Mouse (Mus musculus) thymus, adult 2 months (tissue): ENCODE results near the gene Zfp207. TPM values are rescaled to one million over a fixed set of nuclear protein-coding genes. Genes with fewer than 3 reads are reported as not detected.
"Not testable (repeated sequence)": the region's sequence is repeated elsewhere in the genome, so short reads cannot be mapped to it uniquely, and the experiment has no call there.

Experiments used
- DNase-seq: peaks from one replicate; pipeline ENCODE4 v3.0.0; 2021
- H3K27ac ChIP-seq: fragments of 200-500 bp; 2 replicates; pipeline ENCODE4 v1.5.1; 2012; ENCODE audit warnings: low read length, control low read depth; ENCODE audit not compliant: control insufficient read depth, insufficient read depth
- H3K27me3 ChIP-seq: fragments of 200-500 bp; 2 replicates; pipeline ENCODE4 v1.6.1; 2012; ENCODE audit warnings: mild to moderate bottlenecking, low read length, moderate library complexity, mixed read lengths; ENCODE audit not compliant: control insufficient read depth, insufficient read depth
- H3K36me3 ChIP-seq: fragments of 200-500 bp; 2 replicates; pipeline ENCODE4 v1.6.1; 2012; ENCODE audit warnings: mild to moderate bottlenecking, low read length, moderate library complexity; ENCODE audit not compliant: control insufficient read depth, insufficient read depth
- H3K4me1 ChIP-seq: fragments of 200-500 bp; replicated peaks from 2 replicates; pipeline ENCODE4 v1.6.1; 2012; ENCODE audit warnings: low read length; ENCODE audit not compliant: control insufficient read depth, insufficient read depth
- H3K4me3 ChIP-seq: fragments of 200-500 bp; 2 replicates; pipeline ENCODE4 v1.5.1; 2012; ENCODE audit warnings: mild to moderate bottlenecking, low read length, control low read depth, moderate library complexity; ENCODE audit not compliant: control insufficient read depth, insufficient read depth
- CTCF ChIP-seq: fragments of 200-500 bp; IDR thresholded peaks from 2 replicates; pipeline ENCODE4 v1.5.1; 2012; ENCODE audit warnings: mild to moderate bottlenecking, control low read depth, low read length, moderate library complexity, borderline replicate concordance; ENCODE audit not compliant: control insufficient read depth, poor library complexity, insufficient read depth; ENCODE audit errors: extremely low read depth
- POLR2A ChIP-seq: fragments of 200-500 bp; IDR thresholded peaks from 2 replicates; pipeline ENCODE4 v1.6.1; 2012; ENCODE audit warnings: mild to moderate bottlenecking, low read length, control low read depth, moderate library complexity; ENCODE audit not compliant: control insufficient read depth, poor library complexity, insufficient read depth; ENCODE audit errors: extremely low read depth
- WGBS: fragments of 180-500 bp; shearing (Covaris S2); methylation state at CpG from one replicate; pipeline ENCODE4 v1.1.7; 2018; 5-methylcytosine and 5-hydroxymethylcytosine counted together
- polyA plus RNA-seq: library from polyadenylated mRNA; depleted of rRNA; stranded (reverse); fragments of >200 nt; gene quantifications from 2 replicates; pipeline ENCODE4 v1.2.3, GENCODE M21; 2012

The Zfp207 gene
- polyA plus RNA-seq, 1 experiment, result 267 TPM

- H3K27ac ChIP-seq, result no peak overlapping the region
- DNase-seq, result no peak
- TF ChIP-seq CTCF, result no peak
- TF ChIP-seq POLR2A, result no peak
- H3K4me3 ChIP-seq, result no peak overlapping the region
- H3K27me3 ChIP-seq, result no peaks in the 10 kb centered on the region
- WGBS, result 100% methylated on average over 1 of the region's 1 CpGs
- H3K4me1 ChIP-seq, result no peaks in the 10 kb centered on the region
- H3K36me3 ChIP-seq, result peaks cover 18% of the 10 kb centered on the region
These were observed 14.1 kb upstream of the Zfp207 start for GRCm38 (mm10) chr11:80368949-80369348.

GRCm38 (mm10) chr11:80376651-80377050, 6.4 kb upstream of the Zfp207 start:
- no peak overlapping the region for H3K27ac ChIP-seq
- peak; percentile 29 for DNase-seq

GRCm38 (mm10) chr11:80377712-80378451, 5.2 kb upstream of the Zfp207 start, which contains the start of gene 5730455P16Rik:
Gene 5730455P16Rik (minus strand): TSS chr11:80378034.
- H3K4me3 ChIP-seq, result peak within 1 kb of the TSS; percentile 96
- no peak; the same call in 1 of the 2 replicates for TF ChIP-seq POLR2A
- no peak for TF ChIP-seq CTCF
- no peak within 1 kb of the TSS for H3K27ac ChIP-seq
- under 1% methylated on average over 42 of the region's 43 CpGs for WGBS
- DNase-seq, result peak; percentile 73
- H3K36me3 ChIP-seq, result peaks cover 8% of the 10 kb centered on the region; the same call in 1 of the 2 replicates
- H3K4me1 ChIP-seq, result no peaks in the 10 kb centered on the region
- H3K27me3 ChIP-seq, result no peaks in the 10 kb centered on the region

More at GRCm38 (mm10) chr11:80376651-80377050, 6.4 kb upstream of the Zfp207 start:
- Histone ChIP-seq H3K27me3 (no peaks in the 10 kb centered on the region), H3K4me1 (no peaks in the 10 kb centered on the region), H3K36me3 (peaks cover 8% of the 10 kb centered on the region; the same call in 1 of the 2 replicates), H3K4me3 (no peak overlapping the region)
- TF ChIP-seq POLR2A (no peak), CTCF (no peak)
- 59% methylated on average over 4 of the region's 4 CpGs for whole genome bisulfite sequencing

GRCm38 (mm10) chr11:80378452-80379068, 4.5 kb upstream of the Zfp207 start:
- DNase-seq, H3K4me3 ChIP-seq, H3K4me1 ChIP-seq, H3K27me3 ChIP-seq, H3K36me3 ChIP-seq, H3K27ac ChIP-seq: not testable (repeated sequence)
- 64% methylated on average over 2 of the region's 2 CpGs for WGBS

GRCm38 (mm10) chr11:80379184-80379583, 3.9 kb upstream of the Zfp207 start:
- not testable (repeated sequence) for H3K4me1 ChIP-seq, DNase-seq, H3K4me3 ChIP-seq, H3K27me3 ChIP-seq, H3K36me3 ChIP-seq, H3K27ac ChIP-seq
- WGBS, result 95% methylated on average over 7 of the region's 7 CpGs

- no peaks in the 10 kb centered on the region for H3K27me3 ChIP-seq
- H3K27ac ChIP-seq, result peak overlapping the region; percentile 79
- under 1% methylated on average over 12 of the region's 12 CpGs for WGBS
- peaks cover 16% of the 10 kb centered on the region for H3K36me3 ChIP-seq
- no peak for TF ChIP-seq POLR2A
- no peak for TF ChIP-seq CTCF
- DNase-seq, result peak; percentile 37
- peaks cover 9% of the 10 kb centered on the region for H3K4me1 ChIP-seq
- H3K4me3 ChIP-seq, result peak overlapping the region; percentile 79
These were observed 457 bp upstream of the Zfp207 start for GRCm38 (mm10) chr11:80382626-80383018.

GRCm38 (mm10) chr11:80383626-80384046, 557 bp downstream of the Zfp207 start:
- WGBS, result under 1% methylated on average over 20 of the region's 20 CpGs
- DNase-seq, result no peak
- TF ChIP-seq CTCF (no peak), POLR2A (no peak)

More at GRCm38 (mm10) chr11:80383626-80384046, 557 bp downstream of the Zfp207 start:
- Histone ChIP-seq H3K4me3 (peak overlapping the region; percentile 79), H3K36me3 (peaks cover 26% of the 10 kb centered on the region), H3K27ac (peak overlapping the region; percentile 85), H3K27me3 (no peaks in the 10 kb centered on the region), H3K4me1 (peaks cover 9% of the 10 kb centered on the region)
